Mouse (Mus musculus): ENCODE results near the gene 9230112D13Rik.

DNA sequence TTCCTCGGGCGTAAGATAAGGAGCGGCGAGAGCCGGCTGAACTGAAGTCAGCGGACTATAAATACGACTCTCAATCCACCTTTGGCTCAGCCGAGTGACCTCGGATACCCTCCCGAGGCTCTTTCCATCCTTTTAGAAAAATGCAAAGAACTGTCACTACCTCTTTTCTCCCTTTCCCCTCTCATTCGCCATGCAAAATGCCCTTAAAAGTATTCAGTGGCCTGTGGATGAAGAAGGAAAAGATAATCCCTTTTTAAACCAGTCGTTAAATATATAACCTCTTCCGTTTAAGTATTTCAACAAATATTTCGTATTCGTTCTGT, 19.3 kb downstream of the 9230112D13Rik start, which contains the start of gene Bmpr1a:
- TF ChIP-seq TAL1 (IDR thresholded peaks at IDR 0.05; ENCODE audit: low read length) (no peak), CHD2 (IDR thresholded peaks at IDR 0.05; ENCODE audit: low read length) (no peak), CHD1 (IDR thresholded peaks at IDR 0.05; ENCODE audit: low read depth, low read length) (no peak), SMC3 (IDR thresholded peaks at IDR 0.05; ENCODE audit: low read depth, low read length) (no peak), CTCF (IDR thresholded peaks at IDR 0.05 in 2 of 3, conservative IDR thresholded peaks at IDR 0.05 in 1 of 3; ENCODE audit: control insufficient read depth in 1 of 3, insufficient read depth in 1 of 3, low read depth in 2 of 3, low read length in 3 of 3, poor library complexity in 1 of 3, severe bottlenecking in 1 of 3) (no peak), ZMIZ1 (IDR thresholded peaks at IDR 0.05; ENCODE audit: low read depth, low read length) (no peak), POLR2A (IDR thresholded peaks at IDR 0.05; ENCODE audit: control insufficient read depth in 1 of 2, insufficient read depth in 1 of 2, low read depth in 1 of 2, low read length in 2 of 2, poor library complexity in 1 of 2) (no peak), BHLHE40 (IDR thresholded peaks at IDR 0.05; ENCODE audit: borderline replicate concordance, low read depth, low read length) (no peak), GATA1 (IDR thresholded peaks at IDR 0.05; ENCODE audit: low read depth, low read length) (no peak), SIN3A (IDR thresholded peaks at IDR 0.05; ENCODE audit: low read length) (no peak), TCF12 (IDR thresholded peaks at IDR 0.05; ENCODE audit: low read depth, low read length) (no peak)
